Mouse (Mus musculus): Measurements from ENCODE around the gene Tnfsf8.

DNA sequence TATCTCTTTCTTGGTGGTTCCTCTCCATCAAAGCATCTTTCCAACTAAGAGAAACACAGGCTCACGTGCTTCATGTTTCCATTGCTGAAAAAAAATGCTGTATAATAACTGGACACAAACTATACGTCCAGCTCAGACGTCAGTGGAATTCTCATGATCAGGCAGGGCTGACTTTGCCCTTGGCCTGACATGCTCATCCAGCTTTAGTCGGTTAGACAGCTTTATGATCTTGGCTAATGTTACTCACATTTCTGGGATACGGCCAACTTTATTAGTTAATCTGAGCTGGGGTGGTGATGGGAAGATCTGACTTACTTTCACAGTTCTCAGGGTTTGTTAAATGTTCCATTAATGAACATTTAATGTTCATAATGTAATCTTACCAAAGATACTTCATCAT lies 77.3 kb downstream of the Tnfsf8 start:
- TF ChIP-seq CTCF (IDR thresholded peaks at IDR 0.05; ENCODE audit: borderline replicate concordance, extremely low read depth, insufficient read depth, insufficient read length) (no peak), POLR2A (IDR thresholded peaks at IDR 0.05; ENCODE audit: borderline replicate concordance, extremely low read depth, insufficient read depth, insufficient read length, poor library complexity, severe bottlenecking) (no peak)
